Mouse (Mus musculus) R1 (cell line): Measurements from ENCODE around the gene Fam124b.

Source experiments
- DNase-seq: peaks from one replicate; pipeline ENCODE4 v3.0.0-alpha.2; 2018; ENCODE audit warnings: low read depth, low spot score

Gene Fam124b

DNA sequence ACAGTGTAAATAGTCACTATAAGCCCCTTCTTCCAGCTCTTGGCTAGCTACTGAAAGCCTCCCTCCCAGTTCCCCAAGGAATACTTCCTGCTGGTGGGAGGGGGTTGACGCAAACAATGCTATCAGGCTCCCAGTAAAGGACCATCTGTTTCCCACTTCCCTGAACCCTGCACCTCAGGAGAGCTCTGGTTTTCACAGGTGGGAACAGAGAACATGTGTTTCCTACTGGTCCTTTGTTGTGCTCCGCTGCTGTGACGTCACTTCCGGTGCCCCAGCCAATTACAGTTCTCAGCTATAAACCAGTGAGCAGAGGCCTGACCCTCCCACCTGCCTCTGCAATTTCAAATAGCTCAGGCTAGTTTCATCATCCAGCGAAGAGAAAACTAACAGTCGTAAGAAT lies at the start of gene Fam124b:
TSS of gene Fam124b (minus strand) at position 206 of the 400 bp plus-strand sequence.
- peak; percentile 54 for DNase-seq

DNA sequence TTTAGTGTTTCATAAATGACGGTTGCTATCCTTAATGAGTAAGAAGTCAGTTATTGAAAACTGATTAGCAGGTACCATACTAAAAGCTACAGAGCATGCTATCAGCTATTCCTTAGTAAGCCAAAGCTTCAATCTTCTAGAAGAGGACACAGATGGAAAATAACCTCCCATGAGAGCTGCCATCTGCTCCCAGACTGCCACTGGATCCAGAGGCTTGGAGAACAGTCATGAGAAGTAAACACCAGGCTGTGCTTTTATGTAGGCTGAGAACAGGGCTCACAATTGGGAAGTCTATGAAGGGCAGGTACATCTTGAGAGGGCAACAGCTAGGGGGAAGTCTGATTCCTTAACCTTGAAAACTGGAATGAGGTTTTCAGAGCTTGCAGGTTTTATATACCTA lies 42.2 kb upstream of the Fam124b start:
- DNase-seq = no peak

DNA sequence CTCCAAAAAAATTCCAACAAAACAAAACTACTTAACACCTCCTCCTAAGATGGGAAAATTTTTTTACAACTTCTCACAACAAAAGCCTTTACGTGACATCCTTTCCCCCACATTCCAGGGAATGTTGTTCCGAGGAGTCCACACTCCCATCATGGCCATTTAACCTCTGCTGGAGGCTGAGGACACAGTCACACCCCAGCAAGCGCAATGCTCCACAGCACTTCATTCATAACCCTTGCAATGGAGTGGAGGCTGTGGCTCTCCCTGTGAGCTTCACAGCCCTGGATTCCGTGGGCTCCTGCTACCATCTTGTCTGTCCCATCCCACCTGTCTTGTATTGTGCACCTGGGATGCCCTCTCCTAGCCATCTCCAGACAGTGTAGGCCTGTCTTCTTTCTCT lies 40.4 kb upstream of the Fam124b start:
- peak; percentile 18 for DNase-seq

DNA sequence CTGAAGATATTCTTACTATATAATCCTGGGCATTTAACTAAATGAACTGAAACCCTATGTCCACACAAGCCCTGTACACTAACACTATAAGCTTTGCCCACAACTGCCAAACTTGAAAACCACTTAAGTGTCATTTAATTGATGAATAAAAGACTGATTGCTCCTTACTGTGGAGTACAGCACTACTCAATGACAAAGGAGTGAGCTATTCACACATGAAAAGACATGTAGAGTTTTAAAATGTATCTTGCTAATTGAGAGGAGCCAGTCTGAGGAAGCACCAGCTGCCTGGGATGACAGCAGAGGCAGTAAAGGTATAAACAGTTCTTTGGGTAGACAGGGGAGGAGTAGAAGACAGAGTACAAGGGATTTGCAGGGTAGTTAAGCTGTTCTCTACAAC lies 35.0 kb upstream of the Fam124b start:
- DNase-seq = no peak

DNA sequence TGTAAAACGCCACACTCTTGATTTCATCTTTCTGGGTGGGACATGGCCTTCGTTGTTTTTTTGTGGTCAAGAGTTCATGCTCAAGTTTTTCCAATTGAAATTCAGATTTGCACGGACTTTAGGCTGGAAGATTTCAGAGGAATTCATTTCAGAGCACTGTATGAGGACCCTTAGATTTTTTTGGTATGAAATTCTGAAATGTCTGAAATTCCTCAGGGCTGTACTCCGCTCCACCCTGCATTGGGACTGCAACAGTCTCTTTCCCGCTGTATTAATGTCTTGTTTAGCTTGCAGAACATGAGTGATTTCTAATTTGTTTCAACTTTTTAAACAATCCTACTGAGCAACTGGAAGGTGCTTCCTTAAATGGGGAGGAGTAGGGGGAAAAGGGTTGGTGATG lies 32.0 kb upstream of the Fam124b start:
- DNase-seq = no peak

DNA sequence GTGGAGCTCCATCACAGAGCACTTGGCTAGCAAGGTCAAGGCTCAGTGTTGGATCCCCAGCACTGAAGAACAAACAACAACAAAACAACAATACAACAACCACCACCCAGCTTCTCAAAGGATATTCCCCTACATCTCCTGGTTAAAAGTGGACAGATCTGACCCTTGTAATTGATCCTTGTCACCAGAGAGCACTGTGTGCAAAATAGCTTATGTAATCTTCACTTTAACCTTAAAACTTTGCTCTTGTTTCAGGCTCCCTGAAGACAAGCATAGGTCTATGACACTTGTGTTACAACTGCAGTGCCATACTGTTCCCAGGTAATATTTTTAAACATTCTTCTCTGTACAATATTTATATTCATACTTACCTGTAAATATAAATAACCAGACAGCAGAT lies 28.9 kb upstream of the Fam124b start:
- DNase-seq = no peak

DNA sequence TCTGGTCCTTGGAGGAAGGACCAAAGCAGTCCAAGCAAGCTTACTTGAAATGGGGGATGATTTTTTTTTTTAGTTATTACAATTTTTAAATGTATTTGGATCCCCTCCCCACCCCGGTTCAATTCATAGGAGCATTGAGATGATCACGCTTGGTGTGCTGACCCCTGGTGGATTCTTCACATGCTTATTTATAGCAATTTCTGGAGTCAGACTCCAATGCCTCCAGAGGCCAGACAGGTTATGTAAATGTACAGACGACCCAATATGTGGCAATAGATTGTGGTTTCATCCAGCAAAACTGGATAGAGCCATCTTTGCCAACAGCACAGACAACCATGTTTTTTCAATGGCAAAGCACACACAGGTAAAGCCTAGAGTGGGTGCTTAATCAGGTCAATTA lies 25.9 kb upstream of the Fam124b start:
- DNase-seq = no peak

DNA sequence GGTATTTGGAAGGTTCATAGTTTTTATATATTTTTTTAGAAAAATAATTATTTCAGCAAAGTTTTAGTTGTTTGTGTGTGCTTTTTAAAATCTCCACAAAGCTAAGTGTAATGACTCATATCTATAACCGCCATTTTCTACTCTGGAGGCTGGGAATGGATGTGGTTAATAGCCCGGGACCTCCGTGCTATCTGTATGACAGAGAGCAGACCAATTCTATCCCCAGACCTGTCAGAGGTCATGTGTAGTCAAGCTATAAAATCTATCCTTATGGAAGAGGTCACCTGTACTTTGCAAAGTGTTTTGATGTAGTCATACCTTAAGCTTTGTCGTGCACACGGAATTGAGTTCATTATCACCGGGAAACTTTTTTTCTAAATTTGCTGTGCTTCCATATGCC lies 23.3 kb upstream of the Fam124b start:
- no peak for DNase-seq

DNA sequence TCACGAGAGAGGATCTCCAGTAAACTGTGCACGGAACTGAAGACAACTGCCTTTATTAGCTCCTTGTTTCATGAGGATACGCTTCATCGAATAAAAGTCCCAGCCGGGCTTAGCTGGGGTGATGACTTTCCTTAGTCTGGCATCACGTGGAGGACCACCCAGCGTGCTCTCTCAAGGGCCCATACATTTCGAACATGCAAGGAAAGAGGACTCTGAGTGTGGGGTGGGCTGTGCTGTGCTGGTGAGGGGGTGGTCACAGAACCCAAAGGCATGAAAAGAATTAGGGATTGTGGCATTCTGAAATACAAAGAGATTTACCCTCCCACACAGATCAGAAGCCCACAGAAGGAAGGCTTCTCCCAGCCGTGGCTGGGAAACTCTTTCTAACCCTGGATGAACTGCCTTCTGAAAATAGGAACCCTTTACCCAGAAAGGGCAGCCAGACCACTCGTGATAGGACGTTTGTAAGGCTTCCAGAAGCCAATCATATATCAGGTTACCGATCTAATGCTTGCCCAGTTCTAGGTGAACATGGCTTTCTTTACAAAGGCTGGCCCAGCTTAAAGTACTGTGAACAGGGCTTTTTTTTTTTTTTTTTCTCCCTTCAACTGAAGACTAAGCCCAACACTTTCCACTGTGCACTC lies 21.9 kb upstream of the Fam124b start:
- DNase-seq = peak; percentile 36

DNA sequence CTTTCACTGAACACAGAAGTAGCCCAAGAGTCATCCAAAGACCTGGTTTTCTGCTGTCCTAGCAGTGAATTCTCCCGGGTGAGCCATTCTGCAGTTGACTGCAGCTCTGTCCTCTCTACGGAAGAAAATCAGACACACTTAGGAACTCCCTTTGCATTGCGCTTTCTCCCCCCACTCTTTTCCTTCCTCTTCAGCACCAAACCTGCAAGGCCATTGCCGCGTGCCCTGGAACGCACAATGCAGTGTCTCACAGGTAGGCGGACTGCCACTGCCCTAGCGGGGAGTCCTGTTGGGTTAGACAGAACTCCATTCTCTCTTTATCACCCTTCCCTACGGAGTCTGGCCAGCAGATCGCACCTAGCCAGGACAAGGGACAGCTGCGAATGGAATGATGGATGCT lies 21.2 kb upstream of the Fam124b start:
- peak; percentile 42 for DNase-seq

DNA sequence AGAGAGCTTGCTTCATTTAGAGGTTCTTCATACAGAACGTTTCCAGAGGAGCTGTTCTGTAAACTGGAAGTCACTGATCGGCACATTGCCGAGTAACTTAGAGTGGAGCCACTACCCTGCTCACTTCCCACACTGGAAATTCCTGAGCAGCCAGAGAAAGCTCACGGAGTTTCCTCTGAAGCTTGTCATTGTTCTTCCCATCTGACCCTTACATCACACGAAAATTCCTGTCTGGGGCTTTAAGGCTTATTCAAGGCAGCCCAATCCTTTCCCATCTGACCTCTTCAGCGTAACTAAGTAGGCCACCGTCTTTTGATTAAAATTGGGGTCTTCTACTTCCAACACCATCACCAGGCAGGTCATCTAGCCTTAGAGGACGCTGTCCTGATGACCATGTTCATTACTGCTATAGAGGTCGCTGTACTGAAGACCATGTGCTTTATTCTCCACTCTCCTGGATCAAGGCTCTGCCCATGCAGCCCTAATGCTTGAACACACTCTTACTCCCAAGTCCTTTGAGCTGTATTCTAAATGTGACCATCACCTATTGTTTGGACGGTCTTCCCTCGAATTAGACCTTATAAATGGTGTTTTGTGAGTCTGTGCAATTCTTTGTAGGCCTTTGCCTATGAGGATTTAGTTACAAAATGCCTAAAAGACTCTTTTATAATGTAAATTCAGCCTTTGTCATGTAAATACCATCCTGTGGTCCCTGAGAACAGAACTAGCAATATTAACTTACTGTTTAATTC lies 18.9 kb upstream of the Fam124b start:
- DNase-seq = peak; percentile 90

DNA sequence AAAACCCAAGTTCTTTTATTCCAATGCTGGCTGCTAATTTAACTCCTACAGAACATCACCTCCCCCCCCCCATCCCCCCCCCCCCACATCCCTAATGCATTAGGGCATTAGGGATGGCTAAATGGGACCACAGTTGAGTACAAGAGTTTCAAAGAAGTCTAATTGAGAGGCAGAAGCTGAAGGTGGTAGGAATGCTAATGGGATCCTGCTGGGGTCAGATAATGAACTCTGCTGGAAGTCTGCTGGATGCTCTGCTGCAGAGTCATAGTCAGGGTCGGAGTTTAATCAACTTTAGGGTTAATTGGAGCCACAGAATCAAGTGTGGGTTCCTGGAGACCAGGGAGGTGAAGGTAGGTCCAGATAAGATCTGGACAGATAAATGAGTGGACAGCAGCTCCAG lies 17.9 kb upstream of the Fam124b start:
- DNase-seq = peak; percentile 55

DNA sequence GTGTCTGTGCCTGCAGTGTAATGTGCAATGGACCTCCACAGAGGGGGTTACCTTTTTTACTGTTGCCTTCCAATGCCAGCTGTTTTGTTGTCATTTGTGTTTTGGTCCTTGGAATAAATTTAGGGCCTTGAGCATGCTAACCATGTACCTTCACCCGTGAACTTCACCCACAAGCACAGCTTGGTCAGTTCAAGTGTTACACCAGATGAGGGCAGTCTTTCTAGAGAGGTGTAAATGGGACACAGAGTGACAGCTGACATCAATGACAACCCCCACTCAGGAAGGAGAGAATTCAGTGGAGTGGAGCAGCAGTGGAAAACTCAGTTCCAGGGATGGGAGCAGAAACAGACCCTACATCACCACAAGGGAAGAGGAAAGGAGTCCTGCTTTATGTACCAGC lies 12.3 kb upstream of the Fam124b start:
- DNase-seq = peak; percentile 27

DNA sequence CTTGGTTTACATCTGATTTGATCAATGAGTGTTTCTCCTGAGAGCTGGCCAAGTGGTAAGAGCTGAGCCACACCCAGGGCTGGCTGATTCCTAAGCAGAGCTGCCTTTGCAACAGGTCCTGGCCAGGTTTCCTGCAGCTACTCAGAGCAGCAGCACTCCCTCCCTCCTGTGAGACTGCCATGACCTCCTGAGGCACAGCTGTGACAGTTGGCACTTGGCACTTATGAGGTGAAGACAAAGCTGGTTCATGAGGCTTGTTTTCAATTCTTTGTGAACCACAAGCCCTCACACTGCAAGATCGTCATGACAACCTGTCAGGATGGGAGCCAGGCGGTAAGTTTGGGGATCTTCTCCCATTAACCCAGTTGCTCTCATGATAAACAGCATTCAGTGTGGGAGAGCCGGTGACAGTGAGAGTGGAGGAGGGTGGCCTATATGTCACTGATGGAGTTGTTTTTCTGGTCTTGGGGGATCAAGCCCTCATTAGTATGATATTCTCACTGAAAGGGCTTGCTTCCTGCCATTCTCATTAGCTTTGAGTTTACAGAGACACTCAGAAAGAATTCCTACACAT lies 6.7 kb upstream of the Fam124b start:
- DNase-seq = no peak

DNA sequence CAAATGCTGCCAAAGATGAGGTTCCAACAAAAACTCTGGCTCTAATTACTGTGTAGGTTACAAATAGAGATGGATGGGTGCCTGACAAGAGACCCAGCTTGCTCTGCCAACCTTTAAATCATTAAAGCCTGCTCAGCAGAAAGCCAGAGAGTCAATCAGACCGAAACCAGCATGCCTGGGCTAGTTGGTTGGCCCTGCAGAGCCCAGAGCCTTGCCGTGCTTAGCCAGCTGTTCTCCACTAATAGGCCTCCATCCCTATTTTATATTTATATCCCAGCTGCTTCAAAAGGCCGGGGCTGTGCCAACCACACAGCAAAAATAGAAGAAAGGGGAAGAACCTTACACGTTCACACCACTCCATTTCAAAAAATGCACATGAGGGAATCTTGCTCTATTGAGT lies 2.9 kb upstream of the Fam124b start:
- no peak for DNase-seq

DNA sequence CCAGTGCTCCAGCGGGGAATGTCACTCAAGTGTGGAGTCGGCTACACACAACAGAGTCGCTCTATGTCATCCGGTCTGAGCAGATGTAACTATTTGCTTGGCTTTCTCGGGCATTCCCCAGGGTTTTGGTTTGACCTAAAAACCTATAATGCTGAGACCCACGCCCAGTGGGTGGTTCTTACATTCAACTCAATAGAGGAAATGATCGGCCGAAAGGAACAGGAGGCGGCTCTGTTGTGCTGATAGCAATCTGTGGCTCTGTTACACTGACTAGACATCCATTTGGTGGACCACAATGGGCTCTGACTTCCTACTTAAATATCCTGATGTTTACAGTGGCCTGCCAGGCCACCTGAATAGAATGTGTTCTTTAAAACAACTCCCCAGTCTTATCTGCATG lies 4.4 kb downstream of the Fam124b start:
- DNase-seq = peak; percentile 32

DNA sequence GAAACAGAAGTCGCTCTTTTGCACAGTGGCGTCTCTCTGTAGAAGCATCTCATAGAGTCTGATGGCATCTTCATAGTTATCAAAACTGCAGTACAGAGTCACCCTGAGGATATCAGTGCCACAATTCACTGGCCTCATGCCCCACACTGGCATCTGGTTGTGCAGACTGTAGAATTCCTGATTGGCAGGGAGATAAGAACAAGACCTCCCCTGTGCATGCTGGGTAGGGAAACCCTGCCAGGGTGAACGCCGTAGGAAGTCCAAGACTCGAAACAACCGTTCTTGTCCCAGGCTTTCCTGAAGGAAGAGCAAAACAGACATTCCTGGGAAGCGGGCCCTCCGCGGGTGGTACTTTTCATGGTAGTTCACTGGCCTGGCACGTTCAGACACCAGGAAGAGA lies 5.1 kb downstream of the Fam124b start:
- peak; percentile 13 for DNase-seq

DNA sequence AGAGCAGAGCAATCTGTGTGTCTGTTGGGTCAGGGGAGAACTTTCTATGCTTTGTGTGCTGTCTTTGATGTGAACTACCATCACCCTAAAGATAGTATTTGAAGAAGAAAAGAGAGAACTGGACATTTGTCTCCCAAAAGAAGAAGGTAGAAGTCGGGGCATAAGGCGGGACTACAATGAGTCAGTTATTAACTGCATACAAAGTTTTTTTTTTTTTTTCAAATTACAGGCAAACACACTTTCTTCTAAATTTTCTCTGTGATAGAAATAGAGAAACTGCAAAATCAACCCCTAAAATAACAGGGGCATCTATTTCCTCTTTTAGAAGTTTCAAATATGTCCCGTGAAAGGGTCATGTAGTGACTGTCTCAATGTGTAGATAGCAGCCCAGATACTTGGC lies 16.0 kb downstream of the Fam124b start:
- no peak for DNase-seq

DNA sequence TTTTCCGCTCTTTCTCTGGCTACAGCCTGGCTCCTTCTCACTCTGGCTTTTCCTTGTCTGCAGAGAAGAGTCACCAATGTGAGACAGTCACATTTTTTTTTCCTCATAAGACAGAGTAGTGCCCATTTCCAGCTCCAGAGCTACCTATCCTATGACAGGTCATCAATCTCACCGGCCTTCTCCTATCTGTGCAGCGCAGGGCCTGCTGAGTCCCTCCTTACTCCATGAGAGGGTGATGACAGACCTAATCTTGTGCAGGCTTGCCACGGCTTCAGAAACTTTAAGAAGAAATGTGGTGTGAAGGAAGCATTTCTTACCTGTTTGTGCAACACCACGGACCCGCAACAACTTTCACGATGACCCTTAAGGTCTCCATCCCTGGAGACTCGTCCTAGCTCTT lies 25.4 kb downstream of the Fam124b start:
- no peak for DNase-seq

DNA sequence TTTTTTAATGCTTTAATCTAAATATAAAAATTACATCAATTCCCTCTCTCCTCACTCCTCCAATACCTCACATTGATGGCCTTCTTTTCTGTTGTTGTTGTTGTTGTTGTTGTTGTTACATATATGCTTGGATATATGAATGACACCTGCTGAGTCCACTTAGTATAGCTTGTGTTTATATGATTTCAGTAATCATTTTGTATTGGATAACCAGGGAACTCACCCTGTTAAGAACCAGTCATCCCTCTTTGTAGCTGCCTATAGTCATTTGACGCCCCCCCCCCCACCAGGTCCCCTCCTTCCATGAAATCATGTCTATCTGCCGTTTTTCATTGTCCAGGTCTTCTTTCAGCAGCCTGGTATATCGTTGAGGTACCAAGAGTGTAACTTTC lies 36.9 kb downstream of the Fam124b start:
- no peak for DNase-seq

DNA sequence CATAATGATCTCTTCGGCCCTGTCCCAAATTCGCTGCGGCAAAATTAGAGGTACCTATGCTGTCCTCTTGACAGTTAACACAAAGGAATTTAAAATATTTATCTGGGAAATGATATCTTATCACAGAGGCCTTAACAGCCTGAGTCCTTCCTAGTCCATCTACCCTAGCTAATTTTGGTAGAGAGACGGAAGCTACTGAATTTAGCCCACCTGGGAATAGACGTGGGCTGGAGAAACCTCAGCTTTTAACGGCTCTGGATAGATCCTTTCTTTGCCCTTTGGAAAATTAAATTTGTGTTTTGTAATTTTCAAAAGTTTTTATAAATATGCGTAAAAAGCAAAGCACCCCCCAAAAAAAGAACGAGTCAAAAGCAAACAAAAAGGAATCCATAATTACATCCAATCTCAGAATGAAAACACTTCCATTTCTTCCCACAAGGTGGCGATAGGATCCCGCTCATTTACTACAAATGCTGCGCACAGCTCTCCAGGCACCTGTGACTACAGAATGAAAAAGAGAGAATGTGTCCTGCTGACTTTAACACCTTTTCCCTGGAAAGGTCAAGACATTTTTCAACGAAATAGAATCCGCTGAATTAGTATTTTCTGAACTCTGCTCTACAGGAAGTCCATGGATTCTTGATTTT lies 37.4 kb downstream of the Fam124b start:
- peak; percentile 61 for DNase-seq

DNA sequence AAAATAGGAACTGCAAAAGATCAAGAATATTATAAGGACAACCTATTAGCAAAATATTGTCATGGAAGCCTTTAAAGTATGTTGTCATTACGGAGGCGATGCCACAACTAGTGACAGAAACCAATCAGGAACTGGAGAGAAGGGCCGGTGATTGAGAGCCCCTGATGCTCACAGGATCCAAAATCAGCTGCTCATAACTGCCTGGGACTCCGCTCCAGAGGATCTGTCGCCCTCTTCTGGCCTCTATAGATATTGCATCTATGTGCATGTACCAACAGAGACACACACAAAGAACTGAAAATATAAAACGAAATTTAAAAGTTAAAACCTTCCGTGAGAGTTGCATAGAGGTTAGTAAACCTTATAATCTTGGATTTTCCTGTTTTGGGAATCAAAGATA lies 38.1 kb downstream of the Fam124b start:
- peak; percentile 74 for DNase-seq
